Mouse (Mus musculus): ENCODE results near the gene E130309D02Rik. TPM values are rescaled to one million over a fixed set of nuclear protein-coding genes. Genes with fewer than 3 reads are reported as not detected.

E130309D02Rik gene
- polyA plus RNA-seq, 1 experiment, result 17.0 TPM

DNA sequence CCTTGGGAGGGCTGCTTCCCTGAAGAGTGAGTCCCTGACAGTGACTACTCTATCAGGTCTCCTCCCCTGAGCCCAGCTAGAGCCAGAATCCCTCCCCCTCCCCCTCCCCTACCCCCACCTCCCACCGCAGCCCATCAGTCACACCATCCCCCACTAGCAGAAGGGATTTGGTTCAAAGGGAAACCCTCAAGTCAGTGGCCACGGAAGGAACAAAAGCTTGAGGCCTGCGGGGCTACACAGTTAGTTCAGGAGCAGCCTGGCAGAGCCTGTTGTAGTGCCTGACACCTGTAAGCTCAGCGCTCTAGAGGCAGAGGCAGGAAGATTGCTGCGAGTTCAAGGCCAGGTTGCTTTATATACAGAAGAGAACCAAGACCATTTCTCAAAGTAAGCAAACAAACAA, 40.9 kb upstream of the E130309D02Rik start:
- 54% methylated on average over 5 of the region's 5 CpGs for WGBS
- Histone ChIP-seq H3K4me1 (ENCODE audit: control insufficient read depth, insufficient read depth, low read length) (no peaks in the 10 kb centered on the region; the same call in 1 of the 2 replicates), H3K4me3 (replicated peaks; ENCODE audit: insufficient read depth, low read depth, low read length) (no peak overlapping the region), H3K27ac (ENCODE audit: insufficient read depth, low read length) (no peak overlapping the region), H3K27me3 (ENCODE audit: control insufficient read depth, insufficient read depth, low read length) (no peaks in the 10 kb centered on the region; the same call in 1 of the 2 replicates)
- no peak for DNase-seq
- TF ChIP-seq POLR2A (IDR thresholded peaks at IDR 0.05; ENCODE audit: borderline replicate concordance, insufficient read depth, low read length) (no peak), CTCF (IDR thresholded peaks at IDR 0.05; ENCODE audit: borderline replicate concordance, insufficient read depth, low read depth, low read length) (no peak)

DNA sequence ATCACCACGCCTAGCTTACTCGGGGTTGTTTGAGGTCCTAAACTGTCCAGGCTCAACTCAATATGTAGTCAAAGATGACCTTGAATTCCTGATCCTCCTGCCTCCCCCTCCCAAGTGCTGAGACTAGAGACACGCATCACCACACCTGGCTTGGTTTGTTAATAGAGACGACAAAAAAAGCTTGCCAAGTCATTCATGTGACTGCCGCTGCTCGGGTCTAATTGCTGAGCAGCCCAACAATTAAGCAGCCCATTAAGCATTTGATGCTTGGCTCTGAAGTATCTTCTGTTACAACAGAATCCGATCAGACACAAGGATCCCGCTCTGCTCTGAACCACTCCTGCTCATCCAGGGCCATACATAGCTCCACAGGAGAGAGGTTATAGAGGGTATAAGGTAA, 31.2 kb upstream of the E130309D02Rik start:
- H3K27me3 ChIP-seq (ENCODE audit: control insufficient read depth, insufficient read depth, low read length), result no peaks in the 10 kb centered on the region
- TF ChIP-seq POLR2A (IDR thresholded peaks at IDR 0.05; ENCODE audit: borderline replicate concordance, insufficient read depth, low read length) (no peak), CTCF (IDR thresholded peaks at IDR 0.05; ENCODE audit: borderline replicate concordance, insufficient read depth, low read depth, low read length) (no peak)
- H3K27ac ChIP-seq (ENCODE audit: insufficient read depth, low read length), result no peak overlapping the region
- no peak overlapping the region for H3K4me3 ChIP-seq (replicated peaks; ENCODE audit: insufficient read depth, low read depth, low read length)
- DNase-seq, result no peak
- H3K4me1 ChIP-seq (ENCODE audit: control insufficient read depth, insufficient read depth, low read length), result no peaks in the 10 kb centered on the region
- 15% methylated on average over 8 of the region's 8 CpGs for WGBS

DNA sequence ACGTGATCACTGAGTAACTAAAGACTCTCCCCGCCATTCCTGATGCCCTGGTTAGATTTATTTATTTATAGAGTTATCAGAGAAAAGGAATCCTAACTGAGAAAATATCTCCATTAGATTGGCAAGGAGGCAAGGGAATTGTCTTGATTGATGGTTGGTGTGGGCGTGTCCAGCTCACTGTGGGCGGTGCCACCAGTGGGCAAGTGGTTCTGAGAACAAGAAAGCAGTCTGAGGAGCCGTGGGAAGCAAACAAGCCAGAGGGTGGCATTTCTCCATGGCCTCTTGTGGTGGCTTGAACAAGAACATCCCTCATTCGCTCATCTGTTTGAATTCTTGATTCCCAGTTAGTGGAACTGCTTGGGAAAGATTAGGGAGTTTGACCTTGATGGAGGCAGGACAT, 24.4 kb upstream of the E130309D02Rik start:
- no peak for DNase-seq
- no peak overlapping the region for H3K27ac ChIP-seq (ENCODE audit: insufficient read depth, low read length)
- TF ChIP-seq POLR2A (IDR thresholded peaks at IDR 0.05; ENCODE audit: borderline replicate concordance, insufficient read depth, low read length) (no peak), CTCF (IDR thresholded peaks at IDR 0.05; ENCODE audit: borderline replicate concordance, insufficient read depth, low read depth, low read length) (no peak)
- no peak overlapping the region for H3K4me3 ChIP-seq (replicated peaks; ENCODE audit: insufficient read depth, low read depth, low read length)
- no peaks in the 10 kb centered on the region for H3K4me1 ChIP-seq (ENCODE audit: control insufficient read depth, insufficient read depth, low read length)
- WGBS, result 46% methylated on average over 6 of the region's 6 CpGs
- H3K27me3 ChIP-seq (ENCODE audit: control insufficient read depth, insufficient read depth, low read length), result no peaks in the 10 kb centered on the region

- Histone ChIP-seq H3K4me1 (ENCODE audit: control insufficient read depth, insufficient read depth, low read length) (no peaks in the 10 kb centered on the region), H3K27ac (ENCODE audit: insufficient read depth, low read length) (no peak overlapping the region), H3K4me3 (replicated peaks; ENCODE audit: insufficient read depth, low read depth, low read length) (no peak overlapping the region), H3K27me3 (ENCODE audit: control insufficient read depth, insufficient read depth, low read length) (no peaks in the 10 kb centered on the region)
- DNase-seq, result no peak
- 66% methylated on average over 6 of the region's 6 CpGs for WGBS
- no peak for TF ChIP-seq CTCF (IDR thresholded peaks at IDR 0.05; ENCODE audit: borderline replicate concordance, insufficient read depth, low read depth, low read length)
- no peak for TF ChIP-seq POLR2A (IDR thresholded peaks at IDR 0.05; ENCODE audit: borderline replicate concordance, insufficient read depth, low read length)
Observed at GRCm38 (mm10) chr5:143336559-143336958, 21.4 kb upstream of the E130309D02Rik start.

- TF ChIP-seq CTCF (IDR thresholded peaks at IDR 0.05; ENCODE audit: borderline replicate concordance, insufficient read depth, low read depth, low read length) (no peak), POLR2A (IDR thresholded peaks at IDR 0.05; ENCODE audit: borderline replicate concordance, insufficient read depth, low read length) (no peak)
- no peak for DNase-seq
- Histone ChIP-seq H3K4me3 (replicated peaks; ENCODE audit: insufficient read depth, low read depth, low read length) (no peak overlapping the region), H3K4me1 (ENCODE audit: control insufficient read depth, insufficient read depth, low read length) (no peaks in the 10 kb centered on the region), H3K27me3 (ENCODE audit: control insufficient read depth, insufficient read depth, low read length) (no peaks in the 10 kb centered on the region), H3K27ac (ENCODE audit: insufficient read depth, low read length) (no peak overlapping the region)
- 67% methylated on average over 7 of the region's 7 CpGs for WGBS
Observed at GRCm38 (mm10) chr5:143335089-143335460, 19.9 kb upstream of the E130309D02Rik start.

DNA sequence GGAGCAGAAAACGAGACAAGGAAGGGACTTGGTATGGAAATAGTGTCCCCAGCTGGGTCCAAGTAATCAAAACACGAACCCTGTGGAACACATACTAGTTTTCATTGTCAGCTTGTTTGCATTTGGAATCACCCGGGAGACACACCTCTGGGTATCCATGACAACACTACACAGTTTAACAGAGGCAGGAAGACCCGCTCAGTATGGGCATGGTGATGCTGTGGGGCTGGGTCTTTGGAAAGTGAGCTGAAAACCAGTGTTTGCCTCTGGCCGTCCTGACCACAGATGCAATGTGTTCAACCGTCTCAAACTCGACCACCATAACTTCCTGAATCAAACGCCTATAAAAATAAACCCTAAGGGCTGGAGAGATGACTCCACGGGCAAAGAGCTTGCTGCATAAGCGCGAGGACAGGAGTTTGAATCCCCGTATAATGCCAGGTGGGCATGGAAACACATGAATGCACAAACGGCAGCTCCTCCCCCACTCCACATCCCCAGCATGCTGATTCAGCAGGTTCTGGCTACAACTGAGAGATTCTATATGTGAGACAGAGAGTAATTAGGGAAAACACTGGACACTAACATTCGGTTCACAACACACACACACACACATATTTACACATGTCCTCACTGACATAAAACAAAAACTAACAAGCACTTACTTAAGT, 19.4 kb upstream of the E130309D02Rik start:
- no peak for TF ChIP-seq CTCF (IDR thresholded peaks at IDR 0.05; ENCODE audit: borderline replicate concordance, insufficient read depth, low read depth, low read length)
- TF ChIP-seq POLR2A (IDR thresholded peaks at IDR 0.05; ENCODE audit: borderline replicate concordance, insufficient read depth, low read length), result no peak
- Histone ChIP-seq H3K4me3 (replicated peaks; ENCODE audit: insufficient read depth, low read depth, low read length) (no peak overlapping the region), H3K4me1 (ENCODE audit: control insufficient read depth, insufficient read depth, low read length) (no peaks in the 10 kb centered on the region), H3K27me3 (ENCODE audit: control insufficient read depth, insufficient read depth, low read length) (no peaks in the 10 kb centered on the region), H3K27ac (ENCODE audit: insufficient read depth, low read length) (no peak overlapping the region)
- no peak for DNase-seq
- 54% methylated on average over 14 of the region's 14 CpGs for WGBS

DNA sequence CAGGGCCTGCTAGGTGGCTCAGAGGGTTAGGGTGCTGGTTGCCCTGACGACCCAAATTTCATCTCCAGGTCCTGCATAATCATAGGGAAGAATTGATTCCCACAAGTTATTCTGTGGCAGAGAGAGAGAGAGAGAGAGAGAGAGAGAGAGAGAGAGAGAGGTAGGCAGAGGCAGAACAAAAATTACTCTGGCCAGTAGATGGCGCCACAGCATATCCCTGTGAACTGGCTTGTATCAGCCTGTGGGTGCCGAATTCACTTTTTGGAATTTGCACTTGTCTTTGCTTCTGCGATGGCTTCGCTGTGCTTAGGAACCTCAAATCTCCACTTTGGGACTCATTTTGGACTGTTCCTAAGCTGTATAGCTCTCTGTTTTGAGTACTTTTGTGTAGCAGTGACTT, 18.7 kb upstream of the E130309D02Rik start:
- WGBS, result 1% methylated on average over 5 of the region's 5 CpGs
- no peak overlapping the region for H3K4me3 ChIP-seq (replicated peaks; ENCODE audit: insufficient read depth, low read depth, low read length)
- H3K27me3 ChIP-seq (ENCODE audit: control insufficient read depth, insufficient read depth, low read length), result no peaks in the 10 kb centered on the region
- no peaks in the 10 kb centered on the region for H3K4me1 ChIP-seq (ENCODE audit: control insufficient read depth, insufficient read depth, low read length)
- H3K27ac ChIP-seq (ENCODE audit: insufficient read depth, low read length), result no peak overlapping the region
- DNase-seq, result peak; percentile 66 to 77
- TF ChIP-seq POLR2A (IDR thresholded peaks at IDR 0.05; ENCODE audit: borderline replicate concordance, insufficient read depth, low read length), result no peak
- TF ChIP-seq CTCF (IDR thresholded peaks at IDR 0.05; ENCODE audit: borderline replicate concordance, insufficient read depth, low read depth, low read length), result peak; percentile 77

DNA sequence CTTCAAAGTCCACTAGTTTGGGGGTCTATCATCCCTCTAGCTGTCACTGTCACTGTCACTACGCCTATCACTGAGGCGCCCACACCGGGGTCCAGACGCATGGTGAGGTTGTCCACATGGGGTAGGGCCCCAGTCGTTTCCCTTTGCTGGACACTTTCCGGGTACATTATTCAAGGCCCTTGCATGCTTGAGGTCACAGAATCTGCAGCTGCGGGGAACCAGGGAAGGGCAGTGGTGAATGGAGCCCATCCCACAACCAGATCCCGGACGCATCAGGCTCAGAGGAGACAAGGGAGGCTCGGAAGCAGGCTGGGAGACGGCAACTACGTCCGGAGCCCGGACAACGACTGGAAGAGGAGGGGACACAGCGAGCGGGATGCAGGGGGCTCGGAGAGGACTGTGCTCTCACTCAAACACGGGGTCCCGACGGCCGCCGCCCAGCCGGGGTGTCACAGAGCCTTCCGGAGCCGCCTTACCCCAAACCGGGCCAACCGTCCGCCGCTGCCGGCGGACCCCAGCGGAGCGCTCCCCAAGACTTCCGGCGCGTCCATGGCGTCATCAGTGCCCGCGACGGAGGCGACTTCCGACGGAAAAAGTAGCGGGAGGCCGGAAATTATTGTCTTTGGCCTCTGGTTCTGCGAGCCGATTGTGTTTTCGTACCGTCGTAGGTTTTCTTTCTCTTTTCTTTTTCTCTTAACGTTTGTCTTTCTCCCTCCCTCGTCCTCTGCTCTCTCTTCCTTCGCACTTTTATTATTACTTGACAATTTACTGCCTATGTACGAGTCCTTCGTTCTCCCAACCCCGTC, 13.7 kb upstream of the E130309D02Rik start, which contains the start of gene Zdhhc4:
Gene Zdhhc4, minus strand, starts transcription at position 567 of the 806 bp plus-strand sequence.
- under 1% methylated on average over 57 of the region's 57 CpGs for WGBS
- Histone ChIP-seq H3K4me3 (replicated peaks; ENCODE audit: insufficient read depth, low read depth, low read length) (peak within 1 kb of the TSS; percentile 71), H3K4me1 (ENCODE audit: control insufficient read depth, insufficient read depth, low read length) (no peaks in the 10 kb centered on the region), H3K27me3 (ENCODE audit: control insufficient read depth, insufficient read depth, low read length) (no peaks in the 10 kb centered on the region), H3K27ac (ENCODE audit: insufficient read depth, low read length) (no peak within 1 kb of the TSS; the same call in 1 of the 2 replicates)
- TF ChIP-seq CTCF (IDR thresholded peaks at IDR 0.05; ENCODE audit: borderline replicate concordance, insufficient read depth, low read depth, low read length) (no peak), POLR2A (IDR thresholded peaks at IDR 0.05; ENCODE audit: borderline replicate concordance, insufficient read depth, low read length) (peak; percentile 66; the same call in 1 of the 2 replicates)
- peak; percentile 91 to 94 for DNase-seq

Data from cerebellum, adult 2 months (tissue).